Mouse (Mus musculus): ENCODE results near the gene Tbkbp1. TPM values are rescaled to one million over a fixed set of nuclear protein-coding genes. Genes with fewer than 3 reads are reported as not detected.

Gene Tbkbp1
- polyA plus RNA-seq, 1 experiment from 2014 or later: 9.5 TPM

DNA sequence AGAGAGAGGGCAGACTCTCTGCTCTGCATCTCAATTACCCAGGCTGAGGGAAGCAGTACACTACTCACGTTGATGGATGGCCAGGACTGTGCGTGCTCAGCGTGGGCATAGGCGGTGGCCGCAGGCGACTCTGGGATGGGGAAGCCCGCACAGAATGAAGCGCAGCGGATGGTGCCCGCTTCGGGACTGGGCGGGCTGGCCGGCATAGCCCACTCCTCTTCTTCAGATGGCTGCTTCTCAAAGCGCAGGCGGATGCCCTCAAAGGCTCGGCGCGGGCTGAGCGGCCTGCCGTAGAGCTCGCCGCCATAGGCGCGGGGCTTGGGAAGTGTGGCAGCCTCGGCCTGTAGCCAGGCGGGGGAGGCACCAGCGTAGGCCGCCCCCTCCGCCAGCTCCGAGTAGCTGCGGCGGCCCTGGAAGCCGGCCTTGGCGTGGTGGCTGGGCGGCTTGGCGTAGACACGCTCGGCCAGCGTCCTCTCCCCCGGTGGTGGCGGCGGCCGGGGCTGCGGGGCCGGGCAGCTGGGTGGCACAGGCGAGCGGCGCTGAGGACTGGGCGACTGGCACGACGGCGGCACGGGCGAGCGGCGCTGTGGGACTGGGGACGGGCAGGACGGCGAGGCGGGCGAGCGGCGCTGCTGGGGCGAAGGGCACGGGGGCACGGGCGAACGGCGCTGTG is 12.6 kb downstream of the Tbkbp1 start:
- peaks cover 35% of the 10 kb centered on the region; the same call in 1 of the 2 replicates for H3K36me3 ChIP-seq
- WGBS: 5% methylated on average over 64 of the region's 69 CpGs
- H3K27me3 ChIP-seq: peaks cover 16% of the 10 kb centered on the region
- H3K27ac ChIP-seq (replicated peaks): peak overlapping the region; percentile 87
- peaks cover 37% of the 10 kb centered on the region for H3K4me1 ChIP-seq (replicated peaks)
- peak overlapping the region; percentile 67 for H3K4me2 ChIP-seq
- H3K4me3 ChIP-seq: peak overlapping the region; percentile 39
- peak; percentile 84 for ATAC-seq (ENCODE audit: low read depth)
- H3K9me3 ChIP-seq: no peaks in the 10 kb centered on the region
- H3K9ac ChIP-seq: peak overlapping the region; percentile 77

- Histone ChIP-seq H3K4me2 (no peak overlapping the region), H3K4me3 (no peak overlapping the region), H3K9me3 (no peaks in the 10 kb centered on the region), H3K27ac (replicated peaks) (no peak overlapping the region), H3K27me3 (peaks cover 11% of the 10 kb centered on the region), H3K36me3 (peaks cover 18% of the 10 kb centered on the region; the same call in 1 of the 2 replicates), H3K9ac (no peak overlapping the region), H3K4me1 (replicated peaks) (peaks cover 18% of the 10 kb centered on the region)
- WGBS: 74% methylated on average over 5 of the region's 5 CpGs
- no peak for ATAC-seq (ENCODE audit: low read depth)
Measured at GRCm38 (mm10) chr11:97133270-97133669, 18.0 kb downstream of the Tbkbp1 start.

DNA sequence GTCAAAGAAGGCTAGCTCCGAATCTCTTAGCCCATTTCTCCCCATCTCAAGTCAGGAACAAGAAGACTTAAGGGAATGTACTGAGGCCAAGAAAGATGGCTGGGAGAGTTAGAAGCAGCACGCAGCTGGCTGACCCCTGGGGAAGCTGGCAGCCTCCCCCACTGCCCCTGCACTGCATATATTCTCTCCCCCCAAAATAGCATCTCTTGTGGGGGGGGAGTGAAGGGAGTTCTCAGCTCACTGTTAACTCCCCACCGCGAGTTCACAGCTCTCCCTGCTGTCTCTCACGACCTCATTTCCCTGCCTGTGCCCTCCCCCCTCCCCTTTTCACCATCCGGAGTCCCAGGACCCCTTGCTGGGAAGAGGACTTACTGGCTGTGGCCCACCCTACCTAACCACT is 19.1 kb downstream of the Tbkbp1 start:
- 33% methylated on average over 6 of the region's 6 CpGs for WGBS

DNA sequence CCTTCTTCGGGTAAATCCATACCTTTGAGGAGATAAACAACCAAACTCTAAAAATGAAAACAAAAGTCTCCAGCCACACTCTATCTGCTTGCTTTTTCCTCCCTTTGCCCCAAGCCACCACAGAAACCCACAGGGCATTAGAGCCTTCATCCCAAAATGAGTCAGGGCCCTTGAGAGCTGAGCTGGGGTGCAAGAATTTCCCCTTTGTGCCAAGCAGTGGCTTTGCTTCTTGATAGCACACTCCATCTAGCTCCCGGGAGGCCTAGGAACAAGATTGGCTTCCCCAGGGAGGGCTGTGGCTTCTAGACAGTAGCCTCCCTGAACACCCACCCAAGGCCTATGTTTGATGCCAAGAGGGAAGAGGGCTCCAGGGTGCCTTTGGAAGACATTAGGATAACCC is 19.6 kb downstream of the Tbkbp1 start:
- peaks cover 20% of the 10 kb centered on the region for H3K27me3 ChIP-seq
- H3K9ac ChIP-seq: no peak overlapping the region
- H3K4me3 ChIP-seq: no peak overlapping the region
- WGBS: 94% methylated on average over 2 of the region's 2 CpGs
- peaks cover 13% of the 10 kb centered on the region for H3K4me1 ChIP-seq (replicated peaks)
- no peak overlapping the region for H3K27ac ChIP-seq (replicated peaks)
- no peak for ATAC-seq (ENCODE audit: low read depth)
- peaks cover 8% of the 10 kb centered on the region; the same call in 1 of the 2 replicates for H3K36me3 ChIP-seq
- H3K9me3 ChIP-seq: no peaks in the 10 kb centered on the region
- no peak overlapping the region for H3K4me2 ChIP-seq

More for the DNA sequence above, 19.1 kb downstream of the Tbkbp1 start:
- H3K36me3 ChIP-seq: peaks cover 9% of the 10 kb centered on the region; the same call in 1 of the 2 replicates
- H3K4me1 ChIP-seq (replicated peaks): peaks cover 13% of the 10 kb centered on the region
- no peak overlapping the region for H3K27ac ChIP-seq (replicated peaks)
- no peak for ATAC-seq (ENCODE audit: low read depth)
- H3K4me2 ChIP-seq: no peak overlapping the region
- peaks cover 20% of the 10 kb centered on the region for H3K27me3 ChIP-seq
- no peak overlapping the region for H3K4me3 ChIP-seq
- no peak overlapping the region for H3K9ac ChIP-seq
- no peaks in the 10 kb centered on the region for H3K9me3 ChIP-seq

- 77% methylated on average over 6 of the region's 7 CpGs for WGBS
- no peaks in the 10 kb centered on the region for H3K9me3 ChIP-seq
- no peak overlapping the region for H3K4me2 ChIP-seq
- H3K27ac ChIP-seq (replicated peaks): no peak overlapping the region
- peaks cover 20% of the 10 kb centered on the region for H3K27me3 ChIP-seq
- peaks cover 14% of the 10 kb centered on the region for H3K4me1 ChIP-seq (replicated peaks)
- ATAC-seq (ENCODE audit: low read depth): no peak
- H3K4me3 ChIP-seq: no peak overlapping the region
- no peak overlapping the region for H3K9ac ChIP-seq
- H3K36me3 ChIP-seq: no peaks in the 10 kb centered on the region
Measured at GRCm38 (mm10) chr11:97130318-97130717, 21.0 kb downstream of the Tbkbp1 start.

DNA sequence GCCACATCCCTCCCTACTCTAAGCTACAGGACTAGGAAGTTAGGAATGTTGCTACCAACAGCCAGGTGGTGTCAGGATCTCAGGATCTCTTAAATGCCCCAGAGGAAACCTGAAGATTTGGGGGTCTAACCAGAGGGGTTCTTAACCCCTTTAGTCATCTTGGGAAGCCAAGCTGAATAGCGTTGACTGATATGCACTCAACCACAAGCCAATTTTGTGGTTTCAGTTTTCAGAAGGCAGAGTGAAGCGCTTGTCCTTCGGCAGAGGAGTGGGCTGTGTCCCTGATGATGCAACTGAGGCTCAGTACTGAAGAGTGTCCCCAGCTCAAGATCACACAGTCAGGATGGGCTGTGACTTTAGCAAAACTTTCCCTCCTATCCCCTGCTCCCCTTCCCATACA is 22.3 kb downstream of the Tbkbp1 start:
- 68% methylated on average over 3 of the region's 3 CpGs for WGBS

DNA sequence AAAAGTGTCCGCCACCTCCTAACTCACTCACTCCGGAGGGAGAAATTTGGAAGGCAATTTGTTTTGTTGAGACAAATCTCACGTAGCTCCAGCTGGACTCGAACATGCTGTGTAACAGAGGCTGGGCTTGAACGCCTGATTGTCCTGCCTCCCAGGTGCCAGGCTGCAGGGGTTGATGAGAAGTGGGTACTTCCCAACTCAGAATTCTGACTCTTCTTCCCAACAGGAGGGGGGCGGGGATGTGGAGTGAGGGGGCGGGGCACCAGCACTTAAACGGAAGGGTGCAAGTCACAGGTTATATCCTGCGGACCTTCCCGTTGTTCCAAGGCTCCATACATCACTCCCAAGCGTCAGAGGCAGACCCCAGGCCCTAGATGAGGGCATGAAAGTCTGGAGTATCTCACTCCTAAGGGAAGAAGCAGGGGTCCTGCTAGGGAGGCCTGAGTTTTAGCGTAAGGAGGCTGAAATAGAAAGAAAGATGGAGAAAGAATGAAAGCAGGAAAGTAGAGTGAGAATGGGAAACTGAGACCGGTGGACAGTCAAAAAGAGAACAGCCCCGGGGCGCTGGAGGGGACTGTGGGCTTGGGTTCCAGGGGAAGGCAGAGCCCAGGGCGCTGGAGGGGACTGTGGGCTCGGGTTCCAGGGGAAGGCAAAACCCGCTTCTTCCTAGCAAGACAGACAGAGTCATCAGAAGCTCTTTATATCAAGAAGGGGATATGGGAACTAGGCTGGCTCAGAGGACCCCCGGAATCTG is 23.6 kb downstream of the Tbkbp1 start:
- 15% methylated on average over 19 of the region's 19 CpGs for WGBS
- H3K9ac ChIP-seq: peak overlapping the region; percentile 70

More for the DNA sequence above, 22.3 kb downstream of the Tbkbp1 start:
- no peak for ATAC-seq (ENCODE audit: low read depth)
- Histone ChIP-seq H3K4me3 (no peak overlapping the region), H3K9ac (no peak overlapping the region), H3K9me3 (no peaks in the 10 kb centered on the region), H3K4me2 (no peak overlapping the region), H3K27ac (replicated peaks) (no peak overlapping the region), H3K4me1 (replicated peaks) (peaks cover 22% of the 10 kb centered on the region), H3K36me3 (no peaks in the 10 kb centered on the region), H3K27me3 (peaks cover 20% of the 10 kb centered on the region)

DNA sequence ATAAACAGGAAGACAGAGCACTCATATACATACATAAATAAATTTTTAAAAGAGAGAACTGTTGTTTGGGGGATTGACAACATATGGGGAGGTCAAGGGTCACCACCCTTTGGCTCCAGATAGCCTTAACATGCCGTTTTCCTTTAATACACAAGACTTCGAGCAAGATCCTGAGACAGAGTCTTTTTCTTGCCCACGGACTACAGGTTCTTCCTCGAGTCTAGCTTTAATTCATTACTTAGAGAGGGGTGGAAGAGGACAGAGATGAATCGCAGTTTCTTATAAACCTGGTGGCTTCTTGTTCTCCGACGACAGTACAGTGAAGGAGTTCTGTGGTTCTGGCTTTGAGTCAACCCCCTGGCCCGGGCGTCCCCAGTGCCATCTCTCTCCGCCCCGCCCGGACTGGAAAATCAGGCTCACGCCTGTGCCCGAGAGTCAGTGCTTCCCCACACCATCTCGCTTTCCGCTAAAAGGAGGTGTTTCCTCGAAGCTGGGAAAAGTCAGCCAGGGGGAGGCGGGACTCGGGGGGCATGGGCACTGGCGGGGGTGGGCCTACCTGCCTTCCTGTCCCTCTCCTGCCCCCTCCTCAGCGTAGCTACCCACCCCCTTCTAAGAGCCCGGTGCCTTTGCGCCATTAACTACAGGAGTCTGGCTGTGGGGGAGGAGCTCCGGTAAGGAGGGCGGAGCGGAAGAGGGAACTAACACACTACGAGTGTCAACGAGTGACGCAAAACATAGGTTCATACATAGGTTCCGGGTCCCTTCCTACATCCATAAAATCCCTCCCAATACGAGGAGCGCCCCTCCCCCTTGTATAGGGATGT is 24.4 kb downstream of the Tbkbp1 start:
- Histone ChIP-seq H3K27ac (replicated peaks) (no peak overlapping the region), H3K9me3 (no peaks in the 10 kb centered on the region), H3K36me3 (no peaks in the 10 kb centered on the region), H3K4me2 (peak overlapping the region; percentile 77), H3K4me1 (replicated peaks) (peaks cover 29% of the 10 kb centered on the region), H3K9ac (peak overlapping the region; percentile 70), H3K27me3 (peaks cover 20% of the 10 kb centered on the region), H3K4me3 (peak overlapping the region; percentile 46)
- WGBS: 4% methylated on average over 32 of the region's 32 CpGs
- peak; percentile 44; the same call in 1 of the 2 replicates for ATAC-seq (ENCODE audit: low read depth)

More for the DNA sequence above, 23.6 kb downstream of the Tbkbp1 start:
- Histone ChIP-seq H3K9me3 (no peaks in the 10 kb centered on the region), H3K4me2 (peak overlapping the region; percentile 77), H3K36me3 (no peaks in the 10 kb centered on the region), H3K27ac (replicated peaks) (no peak overlapping the region), H3K4me1 (replicated peaks) (peaks cover 29% of the 10 kb centered on the region), H3K27me3 (peaks cover 20% of the 10 kb centered on the region), H3K4me3 (peak overlapping the region; percentile 46)
- no peak for ATAC-seq (ENCODE audit: low read depth)

DNA sequence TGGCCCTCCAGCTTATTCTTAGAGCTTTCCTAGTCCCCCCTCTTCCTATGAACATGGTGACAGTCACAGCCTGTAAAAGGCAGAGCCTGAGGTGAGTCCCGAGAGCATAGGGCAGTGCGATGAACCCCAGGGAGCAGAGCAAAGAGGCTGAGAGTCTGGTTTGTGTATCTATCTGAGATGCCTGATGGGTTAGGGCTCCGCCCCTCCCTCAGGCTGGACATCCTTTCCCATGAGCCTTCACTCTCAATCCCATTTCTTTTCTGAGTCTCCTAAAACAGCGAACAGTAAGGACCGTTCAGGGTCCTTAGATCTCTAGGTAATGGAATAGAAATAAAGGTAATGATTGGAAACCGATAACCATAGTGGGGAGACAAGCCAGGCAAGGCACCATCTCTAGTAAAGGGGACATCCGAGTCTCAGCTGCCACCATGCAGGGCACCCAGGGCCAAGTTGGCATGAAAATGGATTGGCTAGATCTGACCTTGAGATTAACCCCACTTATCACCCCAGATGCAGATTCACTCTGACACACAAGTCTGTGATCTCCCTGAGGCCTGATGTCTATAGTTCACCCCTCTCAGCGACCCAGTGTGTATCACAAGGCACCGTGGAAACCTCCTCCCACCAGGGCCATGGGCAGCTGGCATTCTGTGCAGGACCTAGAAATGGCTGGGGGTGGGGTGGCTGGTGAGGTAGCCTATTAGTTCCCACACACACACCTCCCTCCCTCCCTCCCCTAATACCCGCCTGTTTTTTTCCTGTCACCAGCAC is 26.8 kb downstream of the Tbkbp1 start:
- ATAC-seq (ENCODE audit: low read depth): no peak
- Histone ChIP-seq H3K27me3 (peaks cover 13% of the 10 kb centered on the region), H3K4me3 (no peak overlapping the region), H3K4me1 (replicated peaks) (peaks cover 29% of the 10 kb centered on the region), H3K9me3 (no peaks in the 10 kb centered on the region), H3K36me3 (no peaks in the 10 kb centered on the region), H3K27ac (replicated peaks) (no peak overlapping the region), H3K4me2 (no peak overlapping the region), H3K9ac (no peak overlapping the region)
- 56% methylated on average over 10 of the region's 10 CpGs for WGBS

- H3K27me3 ChIP-seq: peaks cover 22% of the 10 kb centered on the region
- peaks cover 29% of the 10 kb centered on the region for H3K4me1 ChIP-seq (replicated peaks)
- no peak overlapping the region for H3K27ac ChIP-seq (replicated peaks)
- H3K4me2 ChIP-seq: no peak overlapping the region
- no peak overlapping the region for H3K9ac ChIP-seq
- H3K36me3 ChIP-seq: no peaks in the 10 kb centered on the region
- no peak for ATAC-seq (ENCODE audit: low read depth)
- H3K4me3 ChIP-seq: no peak overlapping the region
- no peaks in the 10 kb centered on the region for H3K9me3 ChIP-seq
- WGBS: 19% methylated on average over 11 of the region's 11 CpGs
Measured at GRCm38 (mm10) chr11:97123282-97123890, 27.9 kb downstream of the Tbkbp1 start.

- Histone ChIP-seq H3K27ac (replicated peaks) (no peak overlapping the region), H3K4me3 (no peak overlapping the region), H3K4me1 (replicated peaks) (peaks cover 18% of the 10 kb centered on the region), H3K9ac (no peak overlapping the region), H3K36me3 (no peaks in the 10 kb centered on the region), H3K9me3 (no peaks in the 10 kb centered on the region), H3K27me3 (peaks cover 39% of the 10 kb centered on the region), H3K4me2 (no peak overlapping the region)
- WGBS: 69% methylated on average over 3 of the region's 3 CpGs
- no peak for ATAC-seq (ENCODE audit: low read depth)
Measured at GRCm38 (mm10) chr11:97120641-97121040, 30.7 kb downstream of the Tbkbp1 start.
